Mouse (Mus musculus): Measurements from ENCODE around the gene Prpsap2.

- TF ChIP-seq CTCF (IDR thresholded peaks at IDR 0.05; ENCODE audit: low read depth, low read length) (no peak), POLR2A (IDR thresholded peaks at IDR 0.05; ENCODE audit: extremely low read depth, insufficient read depth, low read length) (no peak)
These were observed 39.8 kb downstream of the Prpsap2 start for GRCm38 (mm10) chr11:61722077-61722476.
